Mouse (Mus musculus) spleen, adult 2 months (tissue): ENCODE data around the gene Zfp280d. TPM values are rescaled to one million over a fixed set of nuclear protein-coding genes. Genes with fewer than 3 reads are reported as not detected.

Source experiments
- DNase-seq, 2 experiments: peaks; one replicate each; pipeline versions ENCODE4 v3.0.0 to v3.0.0-alpha.2; 2012 to 2021; ENCODE audit warnings: low spot score in 2 of 2, low read depth in 1 of 2
- H3K27ac ChIP-seq: fragments of 200-500 bp; 2 replicates; pipeline ENCODE4 v1.5.1; 2012; ENCODE audit warnings: low read length, inconsistent platforms; ENCODE audit not compliant: insufficient read depth
- H3K27me3 ChIP-seq: fragments of 200-500 bp; 2 replicates; pipeline ENCODE4 v1.6.1; 2012; ENCODE audit warnings: mild to moderate bottlenecking, moderate library complexity, low read length, inconsistent platforms; ENCODE audit not compliant: control insufficient read depth, insufficient read depth
- H3K36me3 ChIP-seq: fragments of 200-500 bp; 2 replicates; pipeline ENCODE4 v1.6.1; 2012; ENCODE audit warnings: mild to moderate bottlenecking, low read length, inconsistent platforms; ENCODE audit not compliant: control insufficient read depth, insufficient read depth
- H3K4me1 ChIP-seq: fragments of 200-500 bp; 2 replicates; pipeline ENCODE4 v1.6.1; 2011; ENCODE audit warnings: inconsistent platforms; ENCODE audit not compliant: control insufficient read depth, insufficient read depth, insufficient read length
- H3K4me3 ChIP-seq: fragments of 200-500 bp; 2 replicates; pipeline ENCODE4 v1.5.1; 2011; ENCODE audit warnings: mild to moderate bottlenecking, inconsistent platforms; ENCODE audit not compliant: insufficient read depth, insufficient read length; ENCODE audit errors: extremely low read depth
- CTCF ChIP-seq: fragments of 200-500 bp; IDR thresholded peaks from 2 replicates; pipeline ENCODE4 v1.5.1; 2011; ENCODE audit warnings: mild to moderate bottlenecking, inconsistent platforms; ENCODE audit not compliant: insufficient read depth, insufficient read length, insufficient replicate concordance; ENCODE audit errors: extremely low read depth
- POLR2A ChIP-seq: fragments of 200-500 bp; IDR thresholded peaks from 2 replicates; pipeline ENCODE4 v1.6.1; 2011; ENCODE audit warnings: low read depth, low read length, inconsistent platforms
- WGBS: fragments of 180-500 bp; shearing (Covaris S2); methylation state at CpG from one replicate; pipeline ENCODE4 v1.1.7; 2018; 5-methylcytosine and 5-hydroxymethylcytosine counted together
- polyA plus RNA-seq: library from polyadenylated mRNA; depleted of rRNA; stranded (reverse); fragments of >200 nt; gene quantifications from 2 replicates; pipeline ENCODE4 v1.2.3, GENCODE M21; 2012; rRNA removed

Gene Zfp280d
- polyA plus RNA-seq, 1 experiment = 6.8 TPM

DNA sequence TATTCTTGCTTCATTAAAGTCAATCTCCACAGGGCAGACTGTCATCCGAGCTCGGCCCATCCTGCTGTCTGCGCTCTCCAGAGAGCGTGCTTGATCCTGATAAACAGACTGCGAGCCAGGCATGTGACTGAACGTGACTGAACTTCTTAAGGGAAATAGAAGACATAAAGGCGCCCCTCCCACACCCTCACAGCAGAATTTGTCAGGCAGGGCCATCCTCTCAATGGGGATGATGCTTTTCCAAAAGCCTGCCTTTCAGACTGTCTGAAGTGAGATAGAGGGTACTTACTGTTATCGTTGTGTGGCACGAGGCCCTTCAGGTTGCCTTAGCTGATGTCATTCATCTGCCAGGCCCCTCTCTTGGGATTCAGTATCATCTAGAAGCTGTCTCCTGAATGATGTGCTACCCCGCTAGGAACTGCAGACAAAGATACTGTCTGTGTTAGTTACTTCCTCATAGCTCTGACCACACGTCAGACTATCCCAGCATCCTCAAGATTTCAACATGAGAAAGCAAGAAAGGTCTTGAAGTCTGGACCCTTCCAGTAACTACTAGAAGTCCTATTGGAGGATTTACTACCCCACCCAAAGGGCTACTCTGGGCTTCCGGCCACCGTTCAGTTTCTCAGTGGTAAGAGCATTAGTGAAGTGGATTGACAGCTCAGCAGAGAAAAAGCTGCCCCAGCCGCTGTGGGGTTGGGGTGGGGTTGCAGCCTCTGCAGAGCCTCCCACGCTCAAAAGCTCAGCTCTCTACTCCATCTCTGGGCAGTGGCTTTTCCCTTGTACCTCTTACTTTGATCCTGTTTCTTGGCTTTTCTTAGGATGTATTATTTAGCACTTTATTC, 134.9 kb downstream of the Zfp280d start:
- no peak overlapping the region for H3K27ac ChIP-seq
- H3K4me3 ChIP-seq = no peak overlapping the region
- peaks cover 3% of the 10 kb centered on the region; the same call in 1 of the 2 replicates for H3K4me1 ChIP-seq

DNA sequence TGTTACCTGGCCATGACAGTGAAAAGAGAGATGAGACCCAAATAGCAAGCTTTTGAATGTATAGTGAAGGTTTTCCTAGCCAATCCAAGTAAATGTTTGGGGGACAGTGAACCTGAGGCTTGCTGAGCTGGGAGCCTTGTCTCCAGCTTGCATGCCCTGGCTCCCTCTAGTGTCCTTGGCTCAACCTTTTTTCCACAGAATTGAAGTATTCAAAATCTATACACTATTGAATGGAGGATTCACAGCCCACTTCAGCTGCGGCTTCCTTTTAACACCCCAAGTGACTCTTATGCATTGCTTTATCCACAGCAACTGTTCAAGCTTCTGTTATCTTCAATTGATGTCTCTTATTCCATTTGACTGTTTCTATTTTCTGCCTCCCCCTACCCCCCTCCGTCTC, 137.1 kb downstream of the Zfp280d start:
- no peak overlapping the region for H3K27ac ChIP-seq
- 89% methylated on average over 2 of the region's 2 CpGs for WGBS
- DNase-seq = no peak
- no peak for TF ChIP-seq POLR2A
- no peak for TF ChIP-seq CTCF
- no peaks in the 10 kb centered on the region for H3K27me3 ChIP-seq
- H3K4me3 ChIP-seq = no peak overlapping the region
- peaks cover 3% of the 10 kb centered on the region; the same call in 1 of the 2 replicates for H3K4me1 ChIP-seq
- H3K36me3 ChIP-seq = no peaks in the 10 kb centered on the region

More for the DNA sequence above, 134.9 kb downstream of the Zfp280d start:
- TF ChIP-seq CTCF (no peak), POLR2A (no peak)
- 60% methylated on average over 15 of the region's 15 CpGs for WGBS
- no peak for DNase-seq
- H3K27me3 ChIP-seq = no peaks in the 10 kb centered on the region
- no peaks in the 10 kb centered on the region for H3K36me3 ChIP-seq

Other genes with a start within 250 kb of the Zfp280d start
- gene Tcf12, start 163.0 kb upstream of the Zfp280d start, polyA plus RNA-seq = 52.1 and 52.5 TPM in 2 replicates
- 0.63 and 0.74 TPM in 2 replicates for gene Mns1, start 163.2 kb downstream of the Zfp280d start, polyA plus RNA-seq
- gene Tex9, start 217.4 kb downstream of the Zfp280d start, polyA plus RNA-seq = 2.2 and 2.6 TPM in 2 replicates